Mouse (Mus musculus) lung, postnatal 0 days (tissue): ENCODE data around the gene Dmrt3. TPM values are rescaled to one million over a fixed set of nuclear protein-coding genes. Genes with fewer than 3 reads are reported as not detected.

ENCODE experiments used
- ATAC-seq: fragments of 200-750 bp; cut with Nextera tagmentation; 2 replicates; pipeline ENCODE4 v1.8.0; 2017; ENCODE audit warnings: moderate library complexity
- DNase-seq: peaks from one replicate; pipeline ENCODE4 v3.0.0-alpha.2; 2016; ENCODE audit warnings: low spot score
- H3K27ac ChIP-seq: fragments of 300-500 bp; sonication (generic); 2 replicates; pipeline ENCODE4 v1.5.1; 2014; ENCODE audit warnings: antibody characterized with exemption, mild to moderate bottlenecking, low read length, mixed read lengths
- H3K27me3 ChIP-seq: fragments of 300-500 bp; sonication (generic); replicated peaks from 2 replicates; pipeline ENCODE4 v1.6.1; 2014; ENCODE audit warnings: low read length, mixed read lengths; ENCODE audit not compliant: insufficient read depth
- H3K36me3 ChIP-seq: fragments of 300-500 bp; sonication (generic); 2 replicates; pipeline ENCODE4 v1.6.1; 2014; ENCODE audit warnings: low read length, mixed read lengths; ENCODE audit not compliant: insufficient read depth
- H3K4me1 ChIP-seq: fragments of 300-500 bp; sonication (generic); 2 replicates; pipeline ENCODE4 v1.6.1; 2014; ENCODE audit warnings: antibody characterized with exemption, low read depth, low read length, mixed read lengths; ENCODE audit not compliant: insufficient read depth
- H3K4me2 ChIP-seq: fragments of 300-500 bp; sonication (generic); replicated peaks from 2 replicates; pipeline ENCODE4 v1.6.1; 2014; ENCODE audit warnings: low read depth, mild to moderate bottlenecking, low read length, moderate library complexity, mixed read lengths
- H3K4me3 ChIP-seq: fragments of 300-500 bp; sonication (generic); 2 replicates; pipeline ENCODE4 v1.5.1; 2014; ENCODE audit warnings: low read depth, low read length
- H3K9ac ChIP-seq: fragments of 300-500 bp; sonication (generic); replicated peaks from 2 replicates; pipeline ENCODE4 v1.6.1; 2014; ENCODE audit warnings: low read depth, mild to moderate bottlenecking
- H3K9me3 ChIP-seq: fragments of 300-500 bp; sonication (generic); 2 replicates; pipeline ENCODE4 v1.6.1; 2016; ENCODE audit warnings: low read length, mixed read lengths
- CTCF ChIP-seq: IDR thresholded peaks from 2 replicates; pipeline ENCODE4 v1.5.1; 2016; ENCODE audit warnings: antibody characterized with exemption, mild to moderate bottlenecking
- EP300 ChIP-seq: IDR thresholded peaks from 2 replicates; pipeline ENCODE4 v1.6.1; 2016; ENCODE audit warnings: antibody characterized with exemption, mild to moderate bottlenecking, control low read depth
- WGBS: fragments of 180-500 bp; shearing (Covaris S2); extraction: QIAGEN DNeasy Blood & Tissue Kit; methylation state at CpG from one replicate; pipeline ENCODE4 v1.1.7; 2014; 5-methylcytosine and 5-hydroxymethylcytosine counted together
- polyA plus RNA-seq: library from polyadenylated mRNA; unstranded; fragments of >200 nt; fragmentation: Nextera tagmentation; extraction: Ambion mirVana; gene quantifications from 2 replicates; pipeline ENCODE4 v1.2.1, GENCODE M21; 2015

Dmrt3 gene
- polyA plus RNA-seq = 0.07 and 0.24 TPM in 2 replicates

DNA sequence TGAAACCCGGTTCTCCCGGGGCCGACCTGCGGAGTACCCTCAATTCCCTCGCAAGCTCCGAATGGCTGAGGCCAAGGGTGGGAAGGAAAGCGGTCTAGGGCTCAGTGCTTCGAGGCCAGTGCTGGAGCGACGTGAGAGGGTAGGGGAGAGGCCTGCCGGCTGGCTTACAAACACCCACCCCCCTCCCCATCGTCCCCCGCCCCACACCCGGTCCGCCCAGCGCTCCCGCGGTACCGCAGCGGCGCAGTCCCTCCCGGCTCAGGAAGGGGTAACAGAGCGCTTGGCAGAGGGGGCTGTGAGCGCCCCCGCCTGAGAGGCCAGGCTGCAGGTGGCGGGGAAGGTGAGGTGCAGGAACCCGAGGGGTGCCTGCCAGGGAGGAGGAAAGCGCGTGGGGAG is at the start of gene Dmrt3:
Dmrt3 (plus strand) TSS at position 287 of the 396 bp plus-strand sequence.
- Histone ChIP-seq H3K4me3 (peak within 1 kb of the TSS; percentile 31), H3K27ac (no peak within 1 kb of the TSS), H3K27me3 (peaks cover 89% of the 10 kb centered on the region), H3K36me3 (no peaks in the 10 kb centered on the region), H3K4me1 (peaks cover 17% of the 10 kb centered on the region), H3K4me2 (peak within 1 kb of the TSS; percentile 61), H3K9ac (no peak within 1 kb of the TSS), H3K9me3 (no peaks in the 10 kb centered on the region)
- no peak for TF ChIP-seq EP300
- DNase-seq (no peak), ATAC-seq (0 out of 2 replicates have a peak, but pooled peaks have one; percentile 6)
- 1% methylated on average over 23 of the region's 29 CpGs for WGBS

DNA sequence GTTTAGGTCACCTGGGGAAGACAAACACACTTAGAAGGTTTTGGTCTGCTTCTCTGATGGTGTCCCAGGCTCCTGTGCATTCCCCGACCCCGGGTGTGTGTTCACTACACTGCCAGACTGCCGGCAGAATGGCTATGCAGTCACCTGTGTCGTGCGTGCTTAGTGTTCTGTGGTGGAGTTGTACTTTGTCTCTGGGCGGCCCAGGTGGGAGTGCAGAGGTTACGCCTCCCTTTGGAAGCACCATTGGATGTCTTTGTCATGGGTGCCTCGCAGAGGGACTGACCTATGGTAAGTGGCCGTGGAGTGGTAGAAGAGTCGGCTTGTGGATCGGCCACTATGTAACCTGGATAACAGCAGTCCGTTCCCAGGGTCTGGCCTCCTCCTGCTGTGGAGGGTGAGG is 45.7 kb upstream of the Dmrt3 start:
- H3K4me1 ChIP-seq = no peaks in the 10 kb centered on the region
- no peak overlapping the region for H3K27ac ChIP-seq
- TF ChIP-seq CTCF (no peak), EP300 (no peak)
- H3K4me3 ChIP-seq = no peak overlapping the region
- no peak for ATAC-seq
- H3K27me3 ChIP-seq = 0 out of 2 replicates have a peak, but pooled peaks cover 7% of the 10 kb centered on the region
- DNase-seq = no peak
- 63% methylated on average over 12 of the region's 12 CpGs for WGBS
- H3K4me2 ChIP-seq = no peak overlapping the region
- H3K9ac ChIP-seq = no peak overlapping the region
- H3K36me3 ChIP-seq = no peaks in the 10 kb centered on the region
- H3K9me3 ChIP-seq = no peaks in the 10 kb centered on the region

- Histone ChIP-seq H3K9ac (no peak overlapping the region), H3K4me3 (no peak overlapping the region), H3K27me3 (0 out of 2 replicates have a peak, but pooled peaks cover 9% of the 10 kb centered on the region), H3K4me2 (no peak overlapping the region), H3K9me3 (no peaks in the 10 kb centered on the region), H3K27ac (no peak overlapping the region), H3K36me3 (no peaks in the 10 kb centered on the region), H3K4me1 (no peaks in the 10 kb centered on the region)
- ATAC-seq (no peak), DNase-seq (no peak)
- TF ChIP-seq EP300 (no peak), CTCF (no peak)
- 57% methylated on average over 7 of the region's 7 CpGs for WGBS
These were observed 40.3 kb upstream of the Dmrt3 start for GRCm38 (mm10) chr19:25569778-25570177.

GRCm38 (mm10) chr19:25574431-25574830 is 35.7 kb upstream of the Dmrt3 start:
- Histone ChIP-seq H3K36me3 (no peaks in the 10 kb centered on the region), H3K4me2 (no peak overlapping the region), H3K27ac (no peak overlapping the region), H3K9ac (no peak overlapping the region), H3K4me3 (no peak overlapping the region), H3K27me3 (peaks cover 15% of the 10 kb centered on the region; the same call in 1 of the 2 replicates), H3K9me3 (no peaks in the 10 kb centered on the region), H3K4me1 (no peaks in the 10 kb centered on the region)
- ATAC-seq = no peak
- no peak for DNase-seq
- TF ChIP-seq CTCF (no peak), EP300 (no peak)
- WGBS = 19% methylated on average over 10 of the region's 10 CpGs

GRCm38 (mm10) chr19:25574981-25575814 is 34.9 kb upstream of the Dmrt3 start:
- no peak overlapping the region for H3K9ac ChIP-seq
- H3K36me3 ChIP-seq = no peaks in the 10 kb centered on the region
- no peak for TF ChIP-seq EP300
- TF ChIP-seq CTCF = no peak
- peak; percentile 36 for DNase-seq
- H3K27me3 ChIP-seq = peaks cover 15% of the 10 kb centered on the region; the same call in 1 of the 2 replicates
- no peaks in the 10 kb centered on the region for H3K9me3 ChIP-seq
- 1% methylated on average over 17 of the region's 17 CpGs for WGBS
- H3K4me2 ChIP-seq = no peak overlapping the region
- H3K4me3 ChIP-seq = no peak overlapping the region
- H3K27ac ChIP-seq = no peak overlapping the region
- ATAC-seq = peak; percentile 52
- no peaks in the 10 kb centered on the region for H3K4me1 ChIP-seq

DNA sequence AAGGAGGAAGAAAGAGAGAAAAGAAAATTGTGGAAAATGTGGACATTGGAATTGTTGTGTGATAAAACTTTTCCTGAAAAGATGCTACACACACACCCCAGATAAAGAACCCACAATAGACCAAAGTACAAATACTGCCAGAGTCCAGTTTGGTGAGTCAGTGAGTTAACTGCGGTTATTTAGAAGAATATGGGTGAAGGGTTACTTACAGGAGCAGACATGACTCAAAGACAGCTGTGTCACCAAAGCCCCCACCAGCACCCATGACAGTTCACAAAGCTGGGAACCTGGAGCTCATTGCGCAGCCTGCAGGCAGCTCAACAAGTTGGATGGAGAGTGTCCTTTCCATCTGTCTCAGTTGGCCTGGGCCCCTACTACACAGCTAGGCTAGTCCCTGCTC is 31.7 kb upstream of the Dmrt3 start:
- Histone ChIP-seq H3K4me1 (no peaks in the 10 kb centered on the region), H3K9ac (no peak overlapping the region), H3K36me3 (no peaks in the 10 kb centered on the region), H3K27ac (no peak overlapping the region), H3K4me3 (no peak overlapping the region), H3K9me3 (no peaks in the 10 kb centered on the region), H3K4me2 (no peak overlapping the region), H3K27me3 (peaks cover 15% of the 10 kb centered on the region; the same call in 1 of the 2 replicates)
- ATAC-seq = no peak
- TF ChIP-seq EP300 (no peak), CTCF (no peak)
- WGBS = 92% methylated on average over 2 of the region's 2 CpGs
- no peak for DNase-seq
